Mouse (Mus musculus) spleen, adult 18-20 months (tissue): ENCODE data around the gene Znrf1.

Experiments
- DNase-seq, 2 experiments: peaks; one replicate each; pipeline ENCODE4 v3.0.0; 2022; ENCODE audit warnings: mixed read lengths in 2 of 2

Znrf1 gene

GRCm38 (mm10) chr8:111641064-111641463 lies 105.2 kb downstream of the Znrf1 start:
- DNase-seq, result no peak

DNA sequence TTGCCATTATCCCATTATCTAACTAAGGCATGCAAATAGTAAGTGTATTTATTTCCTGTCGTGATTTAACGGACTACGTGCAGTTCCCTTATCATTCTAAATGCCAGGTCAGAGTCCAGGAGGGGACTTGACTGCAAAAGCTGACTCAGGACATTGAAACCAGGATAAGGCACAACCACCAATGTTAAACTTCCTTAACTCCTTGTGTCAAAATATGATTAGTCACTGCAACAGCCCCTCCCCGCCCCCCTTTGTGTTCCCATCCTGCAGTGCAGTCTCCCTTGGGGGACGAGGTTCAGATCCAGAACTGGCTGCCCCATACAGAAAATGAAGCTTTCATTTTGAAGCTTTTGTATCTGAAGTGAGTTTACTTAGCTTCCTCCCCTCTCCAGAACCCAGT lies 106.6 kb downstream of the Znrf1 start:
- peak in 1 of 2 experiments; percentile 28 for DNase-seq

DNA sequence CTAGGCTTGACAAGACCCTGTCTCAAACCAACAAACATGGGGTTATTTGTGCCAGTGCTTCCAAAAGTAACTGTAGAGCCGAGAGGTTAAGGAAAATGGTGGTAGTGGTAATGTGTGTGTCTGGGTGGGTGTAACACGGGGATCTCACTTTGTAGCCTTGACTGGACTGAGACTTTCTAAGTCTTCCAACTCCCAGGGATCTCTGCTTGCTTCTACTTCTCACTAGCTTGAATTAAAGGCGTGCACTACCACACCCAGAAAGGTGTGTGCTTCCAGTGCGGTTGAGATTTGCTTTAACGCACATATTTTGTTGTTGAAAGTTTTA lies 107.0 kb downstream of the Znrf1 start:
- DNase-seq, result no peak

DNA sequence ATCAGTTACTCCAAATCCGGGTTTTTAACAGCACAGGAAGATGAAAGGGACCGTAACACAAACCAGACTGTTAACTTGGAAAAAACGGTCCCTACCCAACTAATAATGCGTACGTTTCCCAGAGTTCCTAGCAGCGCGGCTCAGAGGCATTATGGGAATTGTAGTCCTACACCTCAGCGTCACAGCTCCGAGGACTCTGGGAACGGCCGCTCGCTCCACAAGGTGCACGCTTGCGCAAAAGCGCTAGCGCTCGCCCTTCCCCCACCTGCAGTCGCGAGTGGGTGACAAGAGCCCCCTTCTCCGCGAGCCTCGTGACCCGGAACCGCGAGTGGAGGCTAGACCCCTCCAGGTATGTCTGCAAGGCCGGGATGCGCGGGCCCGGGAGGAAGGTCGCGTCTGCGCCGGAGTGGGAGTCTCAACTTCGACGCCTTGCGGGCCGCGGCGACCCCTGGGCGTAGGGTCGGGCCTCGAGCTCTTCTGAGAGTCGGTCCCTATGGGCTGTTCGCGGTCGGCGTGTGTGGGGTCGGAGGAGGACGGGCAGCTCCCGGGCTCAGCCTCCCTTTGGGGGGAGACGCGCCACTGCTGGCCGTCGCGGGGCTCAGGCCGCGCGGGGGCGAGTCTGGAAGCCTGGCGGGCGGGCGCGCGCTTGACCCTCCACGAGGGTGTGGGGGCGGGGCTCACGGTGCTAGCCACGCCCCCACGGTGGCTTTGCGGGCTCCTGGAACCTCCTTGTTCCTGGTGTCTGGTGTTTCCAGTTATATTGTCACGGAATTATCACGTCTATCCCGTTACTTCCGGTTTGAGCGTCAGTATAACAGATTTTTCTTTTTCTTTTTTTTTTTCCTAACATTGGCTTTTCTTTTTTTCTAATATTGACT lies 107.6 kb downstream of the Znrf1 start, which contains the start of gene Zfp1:
Gene Zfp1, plus strand, starts transcription at position 138 of the 878 bp plus-strand sequence.
- peak; percentile 85 to 88 for DNase-seq

GRCm38 (mm10) chr8:111644286-111645051 lies 108.6 kb downstream of the Znrf1 start:
- peak; percentile 55 to 66 for DNase-seq

GRCm38 (mm10) chr8:111645715-111646114 lies 109.8 kb downstream of the Znrf1 start:
- no peak for DNase-seq

GRCm38 (mm10) chr8:111648834-111649233 lies 112.9 kb downstream of the Znrf1 start:
- DNase-seq, result no peak

DNA sequence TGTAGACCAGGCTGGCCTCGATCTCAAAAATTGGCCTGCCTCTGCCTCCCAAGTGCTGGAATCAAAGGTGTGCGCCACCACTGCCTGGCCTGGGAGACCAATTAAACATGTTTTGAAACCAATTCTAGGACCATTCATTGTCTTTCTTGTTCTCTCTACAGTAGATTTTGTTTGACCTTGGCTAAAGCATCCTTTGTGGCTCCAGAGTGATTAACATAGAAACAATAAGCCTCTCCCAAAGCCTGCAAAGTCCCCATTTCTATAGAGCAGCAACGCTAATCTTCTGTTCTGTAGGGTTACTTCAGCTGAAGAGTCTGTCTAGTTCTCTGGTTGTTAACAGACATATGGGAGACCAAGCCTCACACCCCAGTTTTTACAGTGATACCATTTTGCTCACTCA lies 114.8 kb downstream of the Znrf1 start:
- no peak for DNase-seq

DNA sequence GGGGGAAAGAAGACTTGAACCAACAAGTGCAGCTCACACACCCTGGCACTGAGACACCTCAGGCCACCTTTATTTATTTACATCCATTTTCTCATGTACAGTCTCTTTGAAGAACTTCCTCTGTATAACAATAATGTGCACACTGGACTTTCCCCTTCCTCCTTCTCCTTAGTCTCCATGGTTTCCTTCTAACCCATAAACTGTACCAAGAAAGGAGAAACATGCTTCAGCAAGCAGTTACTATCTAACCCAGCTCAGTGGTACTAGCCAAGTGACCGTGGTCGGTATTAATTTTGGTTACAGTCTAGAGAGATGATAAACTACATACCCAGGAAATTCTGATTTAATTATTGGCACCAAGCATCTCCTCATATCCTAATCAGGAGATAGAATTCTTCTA lies 117.6 kb downstream of the Znrf1 start:
- no peak for DNase-seq

GRCm38 (mm10) chr8:111657312-111657854 lies 121.5 kb downstream of the Znrf1 start:
- no peak for DNase-seq

GRCm38 (mm10) chr8:111658819-111659423 lies 123.0 kb downstream of the Znrf1 start:
- no peak for DNase-seq

- peak; percentile 67 to 84 for DNase-seq
Measured at GRCm38 (mm10) chr8:111662473-111662872, 126.6 kb downstream of the Znrf1 start.

- DNase-seq, result no peak
Measured at GRCm38 (mm10) chr8:111666751-111667150, 130.9 kb downstream of the Znrf1 start.
